Mouse (Mus musculus): ENCODE data around the gene Gm2012.
"Not testable (repeated sequence)": the region's sequence is repeated elsewhere in the genome, so short reads cannot be mapped to it uniquely, and the experiment has no call there.

Gm2012 gene

DNA sequence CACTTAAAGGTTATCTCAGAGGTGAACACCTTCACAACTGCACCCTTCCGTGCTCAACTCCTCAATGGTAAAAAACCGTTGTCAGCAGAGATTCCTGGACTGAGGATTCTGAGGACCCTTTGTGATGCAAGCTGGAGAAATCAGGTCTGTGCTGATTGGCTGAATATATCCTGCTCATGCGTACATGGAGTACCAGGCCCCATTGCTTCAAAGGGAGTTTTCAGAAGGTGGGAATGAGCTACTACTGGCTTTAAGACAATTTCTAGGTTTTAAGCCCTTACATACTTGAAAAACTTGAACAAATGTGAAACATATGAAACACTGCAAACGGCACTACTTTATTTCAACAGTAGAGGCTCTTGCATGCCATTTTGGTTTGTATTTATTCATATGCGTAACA, at the start of gene Gm2012:
TSS of gene Gm2012 (minus strand) at position 101 of the 400 bp plus-strand sequence.
- not testable (repeated sequence) for DNase-seq (ENCODE audit: low read depth, low spot score)

DNA sequence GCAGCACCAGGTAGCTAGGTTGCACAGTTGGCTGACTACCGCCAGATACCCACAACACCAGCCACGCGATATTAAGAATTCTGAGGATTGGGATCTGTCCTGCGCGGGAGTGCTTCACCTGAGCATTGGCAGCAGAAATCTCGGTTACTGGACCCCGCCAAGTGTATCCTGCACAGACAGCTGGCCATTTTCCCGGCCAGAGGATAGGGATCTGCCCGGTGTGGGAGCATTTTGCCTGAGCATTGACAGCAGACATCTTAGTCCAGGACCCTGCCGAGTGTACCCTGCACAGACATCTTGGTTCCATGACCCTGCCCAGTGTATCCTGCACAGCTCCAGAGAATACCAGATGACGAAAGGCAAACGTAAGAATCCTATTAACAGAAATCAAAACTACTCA, 72.0 kb downstream of the Gm2012 start:
- not testable (repeated sequence) for DNase-seq (ENCODE audit: low read depth, low spot score)

Measured in retina, adult 2 months (tissue).